Mouse (Mus musculus): ENCODE results near the gene Ifrd1. TPM values are rescaled to one million over a fixed set of nuclear protein-coding genes. Genes with fewer than 3 reads are reported as not detected.
"Not testable (repeated sequence)": the region's sequence is repeated elsewhere in the genome, so short reads cannot be mapped to it uniquely, and the experiment has no call there.

Ifrd1 gene
- total RNA-seq, 2 experiments from 2014 or later: 99.7 to 150 TPM

DNA sequence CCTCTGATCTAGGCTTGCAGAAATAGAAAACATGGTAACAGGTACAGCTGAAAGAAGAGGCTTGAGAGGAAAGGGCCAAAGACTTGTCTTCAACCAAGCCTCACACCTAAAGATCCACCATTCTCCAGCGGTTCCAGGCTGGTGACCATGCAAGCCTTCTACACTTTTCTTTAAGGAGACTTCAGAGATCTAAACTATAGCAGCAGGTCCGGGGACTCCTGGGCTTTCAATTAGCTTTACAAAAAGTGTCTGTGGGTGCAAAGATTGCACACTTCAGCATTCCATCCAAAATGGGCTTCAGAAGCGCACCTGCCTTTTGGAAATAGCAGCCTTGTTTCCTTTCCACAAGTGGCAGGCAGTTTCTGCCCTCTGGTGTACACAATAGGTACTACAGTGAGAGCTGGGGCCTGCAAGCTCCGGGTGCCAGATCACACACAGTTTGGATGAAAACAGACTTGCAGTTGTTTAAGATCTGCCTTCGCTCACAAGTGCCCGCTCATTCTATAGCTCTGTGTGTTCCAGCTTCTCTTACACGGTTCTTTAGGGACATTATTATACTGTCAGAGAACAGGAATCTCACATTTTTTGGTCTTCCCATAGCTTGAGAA lies 48.4 kb downstream of the Ifrd1 start:
- peak; percentile 83 for ATAC-seq (ENCODE audit: poor library complexity, severe bottlenecking)

DNA sequence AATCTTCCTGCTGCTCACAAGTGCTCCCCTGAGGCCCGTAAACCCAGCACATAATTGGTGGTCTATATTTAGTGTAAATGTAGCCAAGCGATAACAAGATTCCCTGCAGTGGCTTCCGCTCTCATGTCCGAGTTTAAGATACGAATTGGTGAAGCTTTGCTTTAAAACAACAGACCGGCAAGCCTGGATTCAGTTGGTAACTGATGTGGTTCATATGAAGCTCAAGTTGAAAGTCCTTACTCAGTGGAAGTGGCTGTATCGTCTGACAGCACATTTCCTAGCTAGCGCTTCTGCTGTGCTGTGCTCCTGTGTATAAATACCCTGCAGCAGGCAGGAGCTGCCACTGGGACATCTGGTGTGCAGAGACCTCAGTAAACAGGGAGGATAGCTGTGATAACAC lies 49.0 kb downstream of the Ifrd1 start, which contains the start of gene Lsmem1:
Gene Lsmem1 (minus strand): TSS at position 189 of the 400 bp plus-strand sequence.
- no peak for ATAC-seq (ENCODE audit: poor library complexity, severe bottlenecking)

DNA sequence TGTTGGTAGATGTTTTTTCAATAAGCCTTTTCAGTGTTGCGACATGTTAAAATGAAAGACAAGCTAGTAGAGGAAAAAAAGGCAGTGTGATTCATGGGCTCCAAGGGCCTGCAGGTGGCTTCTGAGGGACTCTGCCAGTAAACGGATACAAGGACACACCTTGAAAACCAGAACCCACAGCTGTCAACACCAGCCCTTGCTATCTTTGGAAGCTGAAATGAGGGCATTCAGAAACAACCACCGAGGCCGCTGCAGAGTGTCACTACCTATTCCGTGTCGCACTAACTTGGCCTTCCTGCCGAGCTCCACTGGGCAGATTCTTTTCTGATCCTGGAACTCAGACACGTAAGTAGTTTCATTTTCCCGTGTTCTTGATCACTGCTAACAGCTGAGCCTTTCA lies 49.9 kb downstream of the Ifrd1 start:
- ATAC-seq (ENCODE audit: poor library complexity, severe bottlenecking): no peak

DNA sequence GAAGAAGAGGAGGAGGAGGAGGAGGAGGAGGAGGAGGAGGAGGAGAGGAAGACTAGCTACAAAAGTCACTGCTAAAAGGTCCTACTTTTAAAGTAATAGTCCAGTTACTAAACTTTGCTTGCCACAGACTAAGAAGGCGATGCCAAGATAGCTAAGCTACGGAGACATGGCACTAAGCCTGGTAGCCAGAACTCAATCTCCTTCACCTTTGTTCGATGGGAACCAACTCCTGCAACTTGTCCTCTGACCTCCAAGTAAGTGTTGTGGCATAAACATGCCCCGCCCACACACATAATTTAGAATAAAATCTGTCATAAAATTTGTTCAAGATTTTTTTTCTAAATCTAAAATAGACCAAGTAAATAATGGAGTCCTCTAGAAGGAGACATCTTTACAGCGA lies 50.3 kb downstream of the Ifrd1 start:
- no peak for ATAC-seq (ENCODE audit: poor library complexity, severe bottlenecking)

DNA sequence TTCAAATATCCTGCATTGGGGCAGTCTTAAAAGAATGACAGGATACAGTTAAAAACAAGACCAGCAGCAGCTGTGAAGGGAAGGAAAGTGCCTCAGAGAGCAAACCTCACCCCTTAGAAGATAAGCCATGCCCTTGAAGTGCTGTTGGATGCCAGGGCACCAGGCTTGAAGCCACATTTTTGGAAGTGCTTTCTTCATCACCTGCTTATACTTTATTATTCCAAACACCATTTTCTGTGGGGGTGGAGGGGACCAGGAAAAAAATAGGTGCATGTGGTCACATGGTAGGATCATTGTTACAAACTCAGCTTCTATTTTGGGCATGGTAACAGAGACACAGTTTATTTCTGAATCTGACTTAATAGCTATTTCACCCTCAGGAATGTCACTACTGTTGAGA lies 50.8 kb downstream of the Ifrd1 start:
- no peak for ATAC-seq (ENCODE audit: poor library complexity, severe bottlenecking)

DNA sequence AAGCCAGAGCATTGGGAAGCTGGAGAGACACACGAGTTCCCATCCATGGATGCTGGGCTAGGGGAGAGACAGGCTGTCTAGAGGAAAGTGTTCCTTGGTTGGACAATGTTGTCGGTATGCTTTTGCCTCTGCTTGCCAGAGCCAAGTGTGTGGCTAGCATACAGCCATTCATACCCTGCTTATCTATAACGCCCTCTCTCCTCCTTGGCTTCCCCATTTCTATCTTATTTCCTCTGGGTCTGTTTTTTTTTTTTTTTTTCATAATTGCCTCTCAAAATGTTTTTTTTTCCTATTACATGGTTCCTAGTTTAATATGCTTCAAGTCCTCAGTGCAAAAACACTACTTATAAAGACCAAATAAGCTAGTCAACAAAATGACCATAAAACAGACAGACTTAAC lies 62.8 kb downstream of the Ifrd1 start:
- no peak for ATAC-seq (ENCODE audit: poor library complexity, severe bottlenecking)

DNA sequence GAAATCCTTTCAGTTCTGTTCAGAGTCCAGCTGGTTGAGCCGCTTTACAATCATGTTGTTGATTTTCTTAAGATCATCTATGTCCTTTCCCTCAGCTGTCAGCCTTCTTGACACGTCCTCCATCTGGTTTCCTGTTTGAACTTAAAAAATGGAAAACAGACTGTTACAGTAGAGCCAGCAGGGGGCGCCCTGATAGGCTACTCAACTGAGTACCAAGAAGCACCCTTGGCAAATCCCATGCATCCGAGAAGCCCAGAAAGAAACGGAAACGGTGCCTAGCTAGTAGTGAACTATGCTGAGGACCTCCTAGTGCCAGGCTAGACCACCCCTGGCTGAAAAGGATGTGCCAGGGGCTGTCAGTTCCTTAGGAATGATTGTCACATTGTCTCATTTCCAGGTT lies 71.2 kb downstream of the Ifrd1 start:
- ATAC-seq (ENCODE audit: poor library complexity, severe bottlenecking): peak; percentile 66

DNA sequence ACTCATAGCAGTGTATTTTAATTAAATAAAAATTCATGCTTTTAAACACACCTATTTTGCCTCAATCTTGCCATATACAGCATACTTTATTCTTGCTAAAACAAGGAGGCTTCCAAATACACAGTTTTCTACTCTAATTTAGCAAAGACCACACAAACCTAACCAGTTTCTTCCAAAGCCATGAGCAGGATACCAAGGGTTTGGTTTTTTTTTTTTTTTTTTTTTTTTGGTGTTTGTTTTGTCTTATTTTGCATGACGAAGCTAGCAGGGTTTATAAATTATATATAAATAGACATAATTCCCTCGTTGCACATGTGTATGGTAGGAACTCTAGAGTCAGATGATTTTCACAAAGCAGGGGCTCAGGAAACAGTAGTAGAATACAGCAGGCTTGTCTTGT lies 72.1 kb downstream of the Ifrd1 start:
- no peak for ATAC-seq (ENCODE audit: poor library complexity, severe bottlenecking)

DNA sequence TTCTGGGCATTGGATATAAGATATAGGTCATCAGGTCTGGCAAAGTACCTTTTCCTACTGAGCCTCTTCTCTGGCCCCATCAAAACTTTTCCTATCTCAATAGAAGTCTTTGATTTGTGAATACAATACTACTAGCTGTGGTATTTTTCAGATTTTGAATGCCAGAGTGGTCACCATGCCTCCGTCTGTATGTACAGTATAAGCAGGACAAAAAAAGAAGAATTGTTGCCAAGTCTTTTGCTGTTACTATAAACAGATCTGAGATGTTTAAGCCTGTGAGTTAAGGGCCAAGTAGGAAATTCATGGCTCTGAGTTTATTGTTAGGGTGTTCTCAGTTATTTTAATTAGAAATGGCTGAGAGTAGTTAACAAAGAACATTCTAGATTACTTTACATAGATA lies 73.1 kb downstream of the Ifrd1 start:
- not testable (repeated sequence) for ATAC-seq (ENCODE audit: poor library complexity, severe bottlenecking)

DNA sequence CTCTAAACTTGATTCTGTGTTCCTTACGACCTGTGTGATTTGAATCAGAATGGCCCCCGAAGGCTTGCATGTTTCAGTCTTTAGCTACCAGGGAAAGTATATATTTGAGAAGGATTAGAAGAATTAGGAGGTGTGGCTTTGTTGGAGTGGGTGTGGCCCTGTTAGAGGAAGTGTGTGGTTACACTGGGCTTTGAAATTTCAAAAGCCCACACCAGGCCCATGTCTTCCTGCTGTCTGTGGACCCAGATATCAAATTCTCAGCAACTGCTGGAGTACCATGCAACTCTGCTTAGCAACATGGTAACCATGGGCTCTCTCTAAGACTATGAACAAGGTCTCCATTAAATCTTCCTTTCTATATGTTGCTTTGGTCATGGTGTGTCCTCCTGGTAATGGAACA lies 76.7 kb downstream of the Ifrd1 start:
- peak; percentile 75 for ATAC-seq (ENCODE audit: poor library complexity, severe bottlenecking)

DNA sequence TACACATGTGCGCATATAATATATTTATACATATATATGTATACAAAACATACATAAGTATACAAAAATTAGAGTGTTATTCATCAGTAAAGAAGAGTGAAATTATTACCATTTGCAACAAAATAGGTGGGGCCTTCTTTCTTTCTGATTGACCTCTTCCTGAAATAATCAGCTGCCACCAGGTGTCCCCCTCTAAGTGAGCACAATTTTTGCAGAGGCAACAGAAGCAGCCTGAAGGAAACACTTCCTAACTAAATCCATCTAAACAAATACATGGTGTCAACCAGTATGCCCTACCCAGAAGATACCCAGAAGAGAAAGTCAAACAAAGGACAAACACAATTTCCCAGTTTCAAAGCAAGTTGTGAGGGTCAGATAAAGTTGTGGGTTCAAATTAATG lies 78.6 kb downstream of the Ifrd1 start:
- no peak for ATAC-seq (ENCODE audit: poor library complexity, severe bottlenecking)

DNA sequence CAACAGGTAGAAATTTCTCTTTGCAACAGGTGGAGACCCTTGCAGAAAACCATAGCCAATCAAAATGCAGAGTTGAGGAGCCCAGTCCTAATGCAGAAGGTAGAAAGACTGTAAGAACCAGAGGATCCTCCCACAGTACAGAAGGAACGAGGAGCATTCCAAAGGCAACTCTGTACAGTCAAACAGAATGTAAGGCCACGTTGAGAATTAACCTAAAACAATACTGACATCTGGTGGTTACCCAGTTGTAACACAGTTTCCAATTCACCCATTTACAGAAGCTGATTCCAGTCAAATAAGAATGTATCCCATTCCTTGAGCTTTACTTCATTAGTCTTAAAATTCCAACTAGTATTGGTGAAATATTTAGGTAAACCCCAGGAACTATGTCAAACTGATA lies 83.7 kb downstream of the Ifrd1 start:
- ATAC-seq (ENCODE audit: poor library complexity, severe bottlenecking): peak; percentile 83

DNA sequence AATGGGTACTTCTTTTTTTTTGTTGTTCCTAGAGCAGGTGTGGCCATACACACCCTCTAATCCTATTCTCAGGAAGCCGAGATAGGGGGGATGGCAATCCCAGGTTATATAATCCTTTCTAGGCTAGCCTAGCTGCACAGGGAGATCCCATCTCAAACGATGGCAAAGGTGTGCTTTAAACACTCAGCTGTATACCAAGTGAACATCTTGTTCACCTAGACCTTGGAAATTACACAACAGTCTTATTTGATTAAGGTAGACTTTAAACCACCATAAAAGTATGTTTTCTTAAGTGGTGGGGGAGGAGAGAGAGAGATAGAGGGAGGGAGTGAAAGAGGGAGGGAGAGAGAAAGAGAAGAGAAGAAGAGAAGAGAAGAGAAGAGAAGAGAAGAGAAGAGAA lies 87.5 kb downstream of the Ifrd1 start:
- no peak for ATAC-seq (ENCODE audit: poor library complexity, severe bottlenecking)

DNA sequence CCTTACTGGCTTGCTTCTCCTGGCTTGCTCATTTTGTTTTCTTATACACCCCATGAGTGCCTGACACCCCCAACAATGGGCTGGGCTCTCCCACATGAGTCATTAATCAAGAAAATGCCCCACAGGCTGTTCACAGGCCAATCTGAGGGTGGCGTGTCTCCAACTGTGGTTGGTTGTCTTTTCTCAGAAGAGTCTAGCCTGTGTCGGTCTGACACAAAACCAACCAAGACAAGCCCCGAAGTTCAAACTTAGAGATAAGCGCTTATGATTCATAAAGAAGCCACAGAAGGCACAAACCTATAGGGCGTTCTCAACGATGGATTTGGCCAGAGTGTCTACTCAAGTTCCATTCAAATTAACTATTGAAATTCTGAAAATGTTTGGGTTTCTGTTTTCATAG lies 94.1 kb downstream of the Ifrd1 start:
- no peak for ATAC-seq (ENCODE audit: poor library complexity, severe bottlenecking)

DNA sequence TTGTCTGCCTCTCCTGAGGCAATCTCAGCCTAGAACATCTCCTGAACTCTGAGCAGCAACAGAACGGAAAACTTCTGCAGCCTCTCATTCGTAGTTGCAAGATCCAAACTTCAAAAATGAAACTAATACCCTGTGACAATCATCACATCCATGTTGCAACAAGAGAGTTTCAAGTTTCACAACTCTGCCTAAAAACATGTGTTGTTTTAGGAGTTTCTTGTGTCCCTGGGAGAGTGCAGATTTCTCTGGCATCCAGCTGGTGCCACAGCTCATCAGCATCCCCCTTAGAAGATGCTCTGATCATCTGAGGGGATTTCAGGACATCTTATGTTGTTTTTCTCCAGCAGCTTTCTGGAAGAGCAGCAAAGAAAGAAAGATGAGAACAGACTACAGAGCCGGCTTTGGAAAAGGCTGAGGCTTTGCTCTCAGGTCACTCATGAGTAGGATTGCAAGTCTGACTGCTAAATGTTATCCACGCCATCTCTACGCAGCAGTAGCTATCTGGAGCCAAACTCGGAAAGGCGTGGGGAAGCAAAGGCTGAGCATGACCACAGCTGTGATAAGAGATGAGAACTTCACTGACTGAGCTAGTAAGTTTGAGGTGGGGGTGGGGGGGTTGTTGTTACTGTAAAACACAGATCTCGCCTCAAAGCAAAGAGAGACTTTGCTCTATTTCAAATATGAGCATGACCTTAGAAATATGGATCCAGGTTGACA lies 95.8 kb downstream of the Ifrd1 start:
- ATAC-seq (ENCODE audit: poor library complexity, severe bottlenecking): peak; percentile 75

Other genes starting within 250 kb of the Ifrd1 start
- gene Arl4a, start 210.5 kb downstream of the Ifrd1 start, total RNA-seq (2015): 11.3 and 16.7 TPM in 2 replicates
- gene Arl4a, start 210.5 kb downstream of the Ifrd1 start, total RNA-seq (2017): 9.3 and 9.9 TPM in 2 replicates
- 0.09 and 0.78 TPM in 2 replicates for gene Scin, start 114.3 kb downstream of the Ifrd1 start, total RNA-seq (2015)
- 1.2 and 1.4 TPM in 2 replicates for gene Scin, start 114.3 kb downstream of the Ifrd1 start, total RNA-seq (2017)
- gene Lsmem1, start 49.0 kb downstream of the Ifrd1 start, total RNA-seq (2015): not detected in 2 replicates
- 0.26 TPM in 1 of 2 replicates, not detected in the other for gene Lsmem1, start 49.0 kb downstream of the Ifrd1 start, total RNA-seq (2017)
- 38.3 and 44.2 TPM in 2 replicates for gene Zfp277, start 197.4 kb upstream of the Ifrd1 start, total RNA-seq (2015)
- 43.9 and 44.6 TPM in 2 replicates for gene Zfp277, start 197.4 kb upstream of the Ifrd1 start, total RNA-seq (2017)
- 11.4 and 12.2 TPM in 2 replicates for gene Dock4, start 197.4 kb upstream of the Ifrd1 start, total RNA-seq (2015)
- 5.3 and 8.8 TPM in 2 replicates for gene Dock4, start 197.4 kb upstream of the Ifrd1 start, total RNA-seq (2017)